Mouse (Mus musculus) megakaryocyte, embryonic 14.5 days (primary cell): ENCODE data around the gene Dcaf4.

ENCODE experiments used
- FLI1 ChIP-seq: IDR thresholded peaks from 2 replicates; pipeline ENCODE4 v1.6.1; 2012; ENCODE audit warnings: low read length, inconsistent platforms, mixed read lengths
- GATA1 ChIP-seq: IDR thresholded peaks from 3 replicates; pipeline ENCODE4 v1.6.1; 2012; ENCODE audit warnings: mixed read lengths, low read length, inconsistent platforms, borderline replicate concordance

DNA sequence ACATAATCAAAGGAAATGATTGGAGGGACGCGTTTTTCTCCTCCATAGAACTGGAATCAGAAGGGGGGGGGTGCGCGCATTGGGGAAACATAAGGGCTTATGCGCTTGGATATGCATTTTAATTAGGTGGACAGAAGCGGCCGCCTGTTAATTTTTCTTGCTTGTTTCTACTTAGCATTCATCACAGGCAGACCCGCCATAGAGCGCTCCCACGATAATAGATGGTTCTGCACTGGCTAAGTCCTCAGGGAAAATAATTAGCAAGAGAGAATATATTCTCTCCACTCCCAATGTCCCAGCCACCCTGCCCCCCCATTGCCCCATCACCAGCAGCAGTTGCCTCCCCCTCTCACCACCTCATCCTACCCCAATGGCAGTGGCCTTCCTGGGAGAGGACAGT, 44.0 kb upstream of the Dcaf4 start:
- TF ChIP-seq GATA1 (no peak), FLI1 (no peak)
